Mouse (Mus musculus): ENCODE results near the gene App. TPM values are rescaled to one million over a fixed set of nuclear protein-coding genes. Genes with fewer than 3 reads are reported as not detected.

Gene App
- polyA plus RNA-seq, 1 experiment from 2014 or later, result 132 TPM

DNA sequence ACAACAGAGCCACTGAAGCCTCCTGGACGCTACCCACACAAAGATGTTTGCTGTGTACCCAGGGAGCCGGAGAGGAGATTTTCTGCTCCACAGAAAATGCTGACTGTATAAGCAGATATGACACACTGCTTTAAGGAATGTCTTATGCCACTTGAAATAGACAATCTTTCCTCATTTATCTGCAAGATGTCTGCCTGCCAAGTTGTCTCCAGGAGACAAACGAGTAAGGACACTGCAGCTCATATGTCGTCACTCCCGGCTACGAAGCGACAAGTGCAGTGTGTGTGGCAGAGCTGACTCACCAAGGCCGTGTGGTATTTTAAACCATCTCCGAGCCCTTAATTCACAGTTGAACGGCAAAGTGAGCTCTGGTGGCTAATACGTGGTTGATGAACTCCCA is 36.2 kb downstream of the App start:
- Histone ChIP-seq H3K36me3 (ENCODE audit: control insufficient read depth, insufficient read depth, low read length) (no peaks in the 10 kb centered on the region), H3K9me3 (ENCODE audit: control insufficient read depth, low read length) (no peaks in the 10 kb centered on the region), H3K27me3 (replicated peaks; ENCODE audit: control insufficient read depth, insufficient read depth, low read length) (no peaks in the 10 kb centered on the region), H3K9ac (ENCODE audit: low read length) (no peak overlapping the region), H3K4me1 (replicated peaks; ENCODE audit: control insufficient read depth, insufficient read depth, low read length) (peaks cover 22% of the 10 kb centered on the region), H3K27ac (ENCODE audit: low read depth) (no peak overlapping the region), H3K4me3 (ENCODE audit: low read depth, low read length) (no peak overlapping the region), H3K4me2 (ENCODE audit: low read length) (no peak overlapping the region)
- WGBS, result 77% methylated on average over 11 of the region's 11 CpGs
- peak; percentile 45 for DNase-seq (ENCODE audit: low spot score)
- ATAC-seq (replicated peaks; ENCODE audit: low FRiP score, low TSS enrichment, low read depth), result no peak

DNA sequence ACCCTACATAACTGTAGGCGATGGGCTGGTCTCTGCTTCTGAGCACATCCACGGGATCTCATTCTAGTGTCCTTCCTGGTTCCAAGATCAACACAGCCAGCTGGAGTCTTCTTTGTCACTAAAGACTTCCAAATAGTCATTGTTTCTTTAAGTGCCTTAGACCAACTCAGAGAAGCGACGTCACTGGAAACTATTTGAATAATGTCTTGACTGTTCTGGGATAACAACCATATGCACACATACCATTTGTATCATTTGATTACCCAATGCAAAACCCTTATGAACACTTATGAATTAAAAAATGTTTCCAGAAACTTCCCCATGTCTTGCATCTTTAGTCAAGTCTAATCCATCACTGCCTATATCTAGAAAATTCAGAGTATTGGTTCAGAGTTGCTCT is 37.5 kb downstream of the App start:
- Histone ChIP-seq H3K4me1 (replicated peaks; ENCODE audit: control insufficient read depth, insufficient read depth, low read length) (peaks cover 25% of the 10 kb centered on the region), H3K9me3 (ENCODE audit: control insufficient read depth, low read length) (no peaks in the 10 kb centered on the region), H3K4me3 (ENCODE audit: low read depth, low read length) (no peak overlapping the region), H3K4me2 (ENCODE audit: low read length) (no peak overlapping the region), H3K9ac (ENCODE audit: low read length) (no peak overlapping the region), H3K36me3 (ENCODE audit: control insufficient read depth, insufficient read depth, low read length) (no peaks in the 10 kb centered on the region), H3K27ac (ENCODE audit: low read depth) (no peak overlapping the region), H3K27me3 (replicated peaks; ENCODE audit: control insufficient read depth, insufficient read depth, low read length) (no peaks in the 10 kb centered on the region)
- WGBS, result 79% methylated on average over 4 of the region's 4 CpGs
- ATAC-seq (replicated peaks; ENCODE audit: low FRiP score, low TSS enrichment, low read depth), result no peak
- DNase-seq (ENCODE audit: low spot score), result no peak

DNA sequence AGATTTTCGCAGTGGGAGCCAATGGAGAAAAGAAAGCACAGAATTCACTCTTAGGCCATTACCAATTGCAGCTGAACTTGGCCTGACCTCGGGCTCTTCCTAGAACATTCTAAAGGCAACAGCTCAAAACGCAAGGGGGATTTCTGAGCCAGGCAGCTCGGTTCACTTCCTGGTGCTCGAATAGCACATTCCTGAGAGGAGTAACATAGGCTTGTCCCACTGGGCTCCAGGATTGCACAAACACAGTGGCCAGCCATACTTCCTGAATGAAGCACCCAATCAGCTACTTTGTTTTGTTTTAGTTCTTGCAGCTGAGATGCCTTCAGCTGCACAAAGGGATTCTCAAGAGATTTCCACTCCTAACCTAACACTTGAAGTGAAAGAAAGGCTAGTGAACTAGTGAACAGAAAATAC is 40.1 kb downstream of the App start:
- Histone ChIP-seq H3K27me3 (replicated peaks; ENCODE audit: control insufficient read depth, insufficient read depth, low read length) (no peaks in the 10 kb centered on the region), H3K27ac (ENCODE audit: low read depth) (peak overlapping the region; percentile 86), H3K36me3 (ENCODE audit: control insufficient read depth, insufficient read depth, low read length) (no peaks in the 10 kb centered on the region), H3K4me2 (ENCODE audit: low read length) (peak overlapping the region; percentile 39), H3K9ac (ENCODE audit: low read length) (no peak overlapping the region), H3K4me1 (replicated peaks; ENCODE audit: control insufficient read depth, insufficient read depth, low read length) (peaks cover 23% of the 10 kb centered on the region), H3K4me3 (ENCODE audit: low read depth, low read length) (no peak overlapping the region), H3K9me3 (ENCODE audit: control insufficient read depth, low read length) (no peaks in the 10 kb centered on the region)
- DNase-seq (ENCODE audit: low spot score) (no peak), ATAC-seq (replicated peaks; ENCODE audit: low FRiP score, low TSS enrichment, low read depth) (peak; percentile 78)
- 15% methylated on average over 5 of the region's 5 CpGs for WGBS

DNA sequence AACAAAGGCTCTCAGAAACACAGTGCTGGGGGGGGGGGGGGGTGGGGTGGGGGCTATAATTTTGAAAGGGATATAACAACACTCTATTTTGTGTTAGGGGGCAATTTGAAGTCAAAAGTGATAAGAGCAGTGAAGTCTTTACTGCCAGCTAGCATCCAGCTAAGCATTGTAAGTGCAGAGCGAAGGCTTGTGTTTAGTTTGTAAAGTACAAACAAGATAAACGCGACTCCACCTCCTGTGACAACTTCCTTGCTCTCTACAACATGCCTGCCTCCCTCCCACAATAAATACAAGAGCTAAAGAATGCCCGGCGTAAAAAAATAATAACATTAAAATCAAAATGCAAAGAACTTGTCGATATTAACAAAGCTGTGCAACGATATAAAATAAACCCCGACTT is 40.5 kb downstream of the App start:
- H3K9me3 ChIP-seq (ENCODE audit: control insufficient read depth, low read length), result no peaks in the 10 kb centered on the region
- H3K27ac ChIP-seq (ENCODE audit: low read depth), result peak overlapping the region; percentile 86
- H3K4me3 ChIP-seq (ENCODE audit: low read depth, low read length), result no peak overlapping the region
- H3K4me1 ChIP-seq (replicated peaks; ENCODE audit: control insufficient read depth, insufficient read depth, low read length), result peaks cover 27% of the 10 kb centered on the region
- no peak for DNase-seq (ENCODE audit: low spot score)
- H3K27me3 ChIP-seq (replicated peaks; ENCODE audit: control insufficient read depth, insufficient read depth, low read length), result no peaks in the 10 kb centered on the region
- no peak overlapping the region for H3K9ac ChIP-seq (ENCODE audit: low read length)
- peak overlapping the region; percentile 39 for H3K4me2 ChIP-seq (ENCODE audit: low read length)
- no peaks in the 10 kb centered on the region for H3K36me3 ChIP-seq (ENCODE audit: control insufficient read depth, insufficient read depth, low read length)
- no peak for ATAC-seq (replicated peaks; ENCODE audit: low FRiP score, low TSS enrichment, low read depth)
- WGBS, result 53% methylated on average over 8 of the region's 8 CpGs

DNA sequence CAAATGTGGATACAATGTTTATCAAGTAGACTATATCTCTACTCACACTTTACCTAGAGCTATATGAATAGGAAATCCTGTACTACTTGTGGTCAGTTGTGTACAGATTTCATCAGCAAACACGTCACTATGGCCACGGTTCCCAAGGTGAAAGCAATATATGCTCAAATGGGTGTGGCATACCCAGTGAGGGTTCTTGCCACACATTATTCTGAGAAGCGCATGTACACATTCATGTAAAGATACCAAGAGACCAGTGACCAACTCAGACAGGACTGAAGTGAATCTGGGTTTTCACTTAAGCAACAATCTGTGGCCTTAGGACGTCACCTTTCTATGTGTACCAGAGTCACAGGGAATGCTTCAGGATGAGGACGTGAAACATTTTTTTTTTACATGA is 41.4 kb downstream of the App start:
- H3K36me3 ChIP-seq (ENCODE audit: control insufficient read depth, insufficient read depth, low read length), result no peaks in the 10 kb centered on the region
- no peak overlapping the region for H3K9ac ChIP-seq (ENCODE audit: low read length)
- peaks cover 32% of the 10 kb centered on the region for H3K4me1 ChIP-seq (replicated peaks; ENCODE audit: control insufficient read depth, insufficient read depth, low read length)
- no peaks in the 10 kb centered on the region for H3K9me3 ChIP-seq (ENCODE audit: control insufficient read depth, low read length)
- no peak for ATAC-seq (replicated peaks; ENCODE audit: low FRiP score, low TSS enrichment, low read depth)
- H3K27me3 ChIP-seq (replicated peaks; ENCODE audit: control insufficient read depth, insufficient read depth, low read length), result no peaks in the 10 kb centered on the region
- H3K4me2 ChIP-seq (ENCODE audit: low read length), result no peak overlapping the region
- peak; percentile 46 for DNase-seq (ENCODE audit: low spot score)
- no peak overlapping the region for H3K4me3 ChIP-seq (ENCODE audit: low read depth, low read length)
- WGBS, result 61% methylated on average over 5 of the region's 5 CpGs
- peak overlapping the region; percentile 86; the same call in 1 of the 2 replicates for H3K27ac ChIP-seq (ENCODE audit: low read depth)

DNA sequence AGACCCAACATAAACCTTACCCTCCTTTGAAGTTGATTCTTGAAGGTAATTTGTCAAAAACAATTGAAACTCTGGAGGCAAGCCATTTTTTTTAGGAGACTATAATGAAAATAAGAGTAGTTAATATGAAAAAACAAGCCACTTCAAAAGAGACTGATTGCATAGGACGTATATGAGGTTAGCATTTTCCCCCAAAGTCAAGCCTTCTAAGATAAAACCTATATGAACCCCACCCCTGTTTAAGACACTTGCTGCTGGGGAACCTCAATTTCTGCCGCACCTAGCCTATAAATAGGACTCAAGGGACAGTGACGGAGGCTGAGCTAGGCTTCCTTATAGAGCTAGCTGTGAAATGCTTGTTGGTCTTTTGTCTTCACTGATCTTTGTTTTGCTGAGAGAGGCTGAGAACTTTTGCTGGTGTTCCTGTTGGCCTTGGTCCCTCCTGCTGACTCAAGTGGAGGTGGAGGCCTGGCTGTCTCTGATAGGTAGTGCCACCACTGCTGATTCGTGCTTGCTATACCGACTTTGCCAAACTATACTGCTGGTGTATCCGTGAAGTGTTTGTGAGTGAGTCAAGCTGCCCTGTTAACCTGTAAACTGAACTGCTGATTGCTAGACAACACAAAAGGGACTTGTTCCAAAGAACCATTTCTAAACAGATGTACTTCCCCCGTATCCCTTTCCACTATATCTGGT is 42.6 kb downstream of the App start:
- H3K4me1 ChIP-seq (replicated peaks; ENCODE audit: control insufficient read depth, insufficient read depth, low read length), result peaks cover 34% of the 10 kb centered on the region
- no peak overlapping the region for H3K4me2 ChIP-seq (ENCODE audit: low read length)
- no peak overlapping the region for H3K9ac ChIP-seq (ENCODE audit: low read length)
- no peaks in the 10 kb centered on the region for H3K9me3 ChIP-seq (ENCODE audit: control insufficient read depth, low read length)
- no peak overlapping the region for H3K4me3 ChIP-seq (ENCODE audit: low read depth, low read length)
- WGBS, result 90% methylated on average over 7 of the region's 7 CpGs
- no peaks in the 10 kb centered on the region for H3K27me3 ChIP-seq (replicated peaks; ENCODE audit: control insufficient read depth, insufficient read depth, low read length)
- ATAC-seq (replicated peaks; ENCODE audit: low FRiP score, low TSS enrichment, low read depth) (no peak), DNase-seq (ENCODE audit: low spot score) (no peak)
- no peak overlapping the region for H3K27ac ChIP-seq (ENCODE audit: low read depth)
- H3K36me3 ChIP-seq (ENCODE audit: control insufficient read depth, insufficient read depth, low read length), result no peaks in the 10 kb centered on the region

DNA sequence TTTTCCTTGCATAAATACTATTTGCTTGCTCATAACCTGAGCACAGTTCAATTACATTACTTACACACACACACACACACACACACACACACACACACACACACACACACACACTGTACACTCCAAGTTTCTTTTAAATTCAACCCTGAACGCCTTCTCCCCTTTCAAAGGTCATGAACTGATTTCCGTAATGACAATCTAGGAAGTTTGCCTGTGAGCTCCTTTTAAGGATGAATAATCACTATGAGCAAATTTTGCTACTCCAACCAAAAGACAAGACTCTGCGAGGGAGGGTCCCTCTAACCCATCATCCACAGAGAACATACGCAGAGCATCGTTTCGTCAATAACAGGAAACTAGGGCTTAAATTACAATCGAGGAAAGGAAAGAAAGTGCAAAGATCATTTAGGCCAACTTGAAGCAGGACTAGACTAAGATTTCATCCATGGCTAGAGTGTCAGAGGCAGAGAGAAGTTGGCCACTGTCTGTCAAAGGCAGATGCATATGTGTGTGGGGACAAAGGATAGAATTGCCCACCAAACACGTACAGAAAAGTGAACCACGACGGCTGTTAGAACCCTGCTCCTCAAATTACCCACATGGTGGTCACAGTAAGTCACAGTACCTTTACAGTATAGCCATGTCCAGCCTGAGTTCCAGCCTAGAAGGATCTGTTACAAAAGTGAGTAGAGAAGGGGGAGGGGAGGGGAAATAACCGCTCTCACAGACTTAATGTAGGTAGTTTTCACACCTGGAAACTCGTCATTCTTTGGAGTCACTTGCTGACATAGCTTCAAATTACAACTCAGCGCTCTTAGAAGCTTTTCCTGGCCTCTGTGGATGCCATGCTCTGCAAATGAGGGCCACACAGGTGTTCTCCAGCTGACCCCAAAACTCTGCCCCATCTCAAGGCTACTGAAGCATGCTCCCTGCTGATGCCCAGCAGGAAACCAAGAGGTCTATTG is 44.6 kb downstream of the App start:
- Histone ChIP-seq H3K4me2 (ENCODE audit: low read length) (no peak overlapping the region), H3K4me1 (replicated peaks; ENCODE audit: control insufficient read depth, insufficient read depth, low read length) (peaks cover 27% of the 10 kb centered on the region)

DNA sequence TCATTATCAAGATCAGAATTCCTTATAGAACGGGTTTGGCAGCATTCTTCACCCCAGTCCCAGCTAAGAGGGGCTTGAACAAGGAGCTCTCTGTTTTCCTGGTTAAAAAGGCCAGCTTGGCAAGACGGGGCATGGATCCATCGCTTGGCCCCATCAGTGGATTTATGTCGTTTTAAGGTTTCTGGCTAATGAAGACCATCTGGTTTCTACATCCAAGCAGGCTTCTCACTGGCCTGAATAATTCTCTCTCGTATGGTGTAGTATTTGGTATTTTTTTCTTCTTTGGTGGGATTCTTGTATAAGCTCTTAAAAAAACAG is 45.3 kb downstream of the App start:
- Histone ChIP-seq H3K27ac (ENCODE audit: low read depth) (peak overlapping the region; percentile 38; the same call in 1 of the 2 replicates), H3K4me2 (ENCODE audit: low read length) (no peak overlapping the region), H3K27me3 (replicated peaks; ENCODE audit: control insufficient read depth, insufficient read depth, low read length) (no peaks in the 10 kb centered on the region), H3K36me3 (ENCODE audit: control insufficient read depth, insufficient read depth, low read length) (no peaks in the 10 kb centered on the region), H3K4me3 (ENCODE audit: low read depth, low read length) (no peak overlapping the region), H3K9me3 (ENCODE audit: control insufficient read depth, low read length) (peaks cover 3% of the 10 kb centered on the region; the same call in 1 of the 2 replicates), H3K9ac (ENCODE audit: low read length) (no peak overlapping the region), H3K4me1 (replicated peaks; ENCODE audit: control insufficient read depth, insufficient read depth, low read length) (peaks cover 21% of the 10 kb centered on the region)
- no peak; the same call in 1 of the 2 replicates for ATAC-seq (replicated peaks; ENCODE audit: low FRiP score, low TSS enrichment, low read depth)
- DNase-seq (ENCODE audit: low spot score), result no peak
- 38% methylated on average over 5 of the region's 5 CpGs for whole genome bisulfite sequencing

More for the DNA sequence above, 44.6 kb downstream of the App start:
- Histone ChIP-seq H3K9me3 (ENCODE audit: control insufficient read depth, low read length) (peaks cover 3% of the 10 kb centered on the region; the same call in 1 of the 2 replicates), H3K4me3 (ENCODE audit: low read depth, low read length) (no peak overlapping the region), H3K36me3 (ENCODE audit: control insufficient read depth, insufficient read depth, low read length) (no peaks in the 10 kb centered on the region), H3K9ac (ENCODE audit: low read length) (no peak overlapping the region), H3K27ac (ENCODE audit: low read depth) (peak overlapping the region; percentile 38; the same call in 1 of the 2 replicates), H3K27me3 (replicated peaks; ENCODE audit: control insufficient read depth, insufficient read depth, low read length) (no peaks in the 10 kb centered on the region)
- peak; percentile 50 for DNase-seq (ENCODE audit: low spot score)
- ATAC-seq (replicated peaks; ENCODE audit: low FRiP score, low TSS enrichment, low read depth), result no peak
- WGBS, result 33% methylated on average over 13 of the region's 13 CpGs

All from intestine, embryonic 14.5 days (tissue).